Mouse (Mus musculus) thymus, postnatal 14 days (tissue): Measurements from ENCODE around the gene Map2k2.
"Not testable (repeated sequence)": the region's sequence is repeated elsewhere in the genome, so short reads cannot be mapped to it uniquely, and the experiment has no call there.

ENCODE experiments used
- DNase-seq: peaks from one replicate; pipeline ENCODE4 v3.0.0; 2021

Map2k2 gene

GRCm38 (mm10) chr10:81105565-81106112 is at the start of gene Map2k2:
Gene Map2k2, plus strand, starts transcription at chr10:81105915.
- peak; percentile 99 for DNase-seq

- DNase-seq: no peak
Observed at GRCm38 (mm10) chr10:81057406-81058130, 48.1 kb upstream of the Map2k2 start.

- no peak for DNase-seq
Observed at GRCm38 (mm10) chr10:81058896-81059295, 46.8 kb upstream of the Map2k2 start.

- DNase-seq: peak; percentile 98
Observed at GRCm38 (mm10) chr10:81059603-81060543, 45.8 kb upstream of the Map2k2 start, which contains the start of gene Sgta. Gene Sgta, minus strand, starts transcription at chr10:81060181.

GRCm38 (mm10) chr10:81062710-81063109 is 43.0 kb upstream of the Map2k2 start:
- DNase-seq: no peak

GRCm38 (mm10) chr10:81064519-81064918 is 41.2 kb upstream of the Map2k2 start:
- DNase-seq: not testable (repeated sequence)

GRCm38 (mm10) chr10:81068706-81069105 is 37.0 kb upstream of the Map2k2 start:
- no peak for DNase-seq

- peak; percentile 98 for DNase-seq
Observed at GRCm38 (mm10) chr10:81069836-81070235, 35.9 kb upstream of the Map2k2 start, which contains the start of gene Thop1. Gene Thop1, plus strand, starts transcription at chr10:81070035.

- DNase-seq: no peak
Observed at GRCm38 (mm10) chr10:81072290-81072689, 33.4 kb upstream of the Map2k2 start.

- DNase-seq: peak; percentile 38
Observed at GRCm38 (mm10) chr10:81073464-81073863, 32.3 kb upstream of the Map2k2 start.

GRCm38 (mm10) chr10:81075734-81076133 is 30.0 kb upstream of the Map2k2 start:
- DNase-seq: no peak

- no peak for DNase-seq
Observed at GRCm38 (mm10) chr10:81076356-81076755, 29.4 kb upstream of the Map2k2 start.

GRCm38 (mm10) chr10:81077916-81078315 is 27.8 kb upstream of the Map2k2 start:
- DNase-seq: no peak

GRCm38 (mm10) chr10:81080008-81080655 is 25.6 kb upstream of the Map2k2 start:
- DNase-seq: no peak

- DNase-seq: peak; percentile 72
Observed at GRCm38 (mm10) chr10:81082168-81082960, 23.4 kb upstream of the Map2k2 start.

GRCm38 (mm10) chr10:81087021-81087420 is 18.7 kb upstream of the Map2k2 start:
- peak; percentile 55 for DNase-seq

GRCm38 (mm10) chr10:81089216-81089615 is 16.5 kb upstream of the Map2k2 start:
- no peak for DNase-seq

GRCm38 (mm10) chr10:81090621-81091020 is 15.1 kb upstream of the Map2k2 start:
- DNase-seq: no peak

- no peak for DNase-seq
Observed at GRCm38 (mm10) chr10:81092465-81093250, 13.1 kb upstream of the Map2k2 start.

- DNase-seq: no peak
Observed at GRCm38 (mm10) chr10:81094931-81095678, 10.6 kb upstream of the Map2k2 start.
